Mouse (Mus musculus) limb, embryonic 11.5 days (tissue): ENCODE results near the gene Elmo1. TPM values are rescaled to one million over a fixed set of nuclear protein-coding genes. Genes with fewer than 3 reads are reported as not detected.

Experiments
- ATAC-seq: fragments of 200-750 bp; cut with Nextera tagmentation; 2 replicates; pipeline ENCODE4 v1.8.0; 2017; ENCODE audit warnings: low read depth; ENCODE audit not compliant: insufficient number of reproducible peaks, low FRiP score, low TSS enrichment
- DNase-seq: peaks from one replicate; pipeline ENCODE4 v3.0.0-alpha.2; 2015; ENCODE audit warnings: low spot score
- H3K27ac ChIP-seq: fragments of 300-500 bp; sonication (generic); replicated peaks from 2 replicates; pipeline ENCODE4 v1.5.1; 2014; ENCODE audit warnings: low read depth, mild to moderate bottlenecking, low read length
- H3K27me3 ChIP-seq: fragments of 300-500 bp; sonication (generic); 2 replicates; pipeline ENCODE4 v1.6.1; 2014; ENCODE audit warnings: mild to moderate bottlenecking, low read length, mixed read lengths; ENCODE audit not compliant: control insufficient read depth, insufficient read depth
- H3K36me3 ChIP-seq: fragments of 300-500 bp; sonication (generic); 2 replicates; pipeline ENCODE4 v1.6.1; 2014; ENCODE audit warnings: mild to moderate bottlenecking, low read length, moderate library complexity, mixed read lengths; ENCODE audit not compliant: control insufficient read depth, insufficient read depth
- H3K4me1 ChIP-seq: fragments of 300-500 bp; sonication (generic); 2 replicates; pipeline ENCODE4 v1.6.1; 2014; ENCODE audit warnings: low read length, mixed read lengths; ENCODE audit not compliant: control insufficient read depth, insufficient read depth
- H3K4me2 ChIP-seq: fragments of 300-500 bp; sonication (generic); 2 replicates; pipeline ENCODE4 v1.6.1; 2014; ENCODE audit warnings: low read depth, mild to moderate bottlenecking, moderate library complexity; ENCODE audit not compliant: severe bottlenecking
- H3K4me3 ChIP-seq: fragments of 300-500 bp; sonication (generic); 2 replicates; pipeline ENCODE4 v1.5.1; 2014; ENCODE audit warnings: low read depth, low read length
- H3K9ac ChIP-seq: fragments of 300-500 bp; sonication (generic); 2 replicates; pipeline ENCODE4 v1.6.1; 2014; ENCODE audit warnings: mild to moderate bottlenecking, low read length
- H3K9me3 ChIP-seq: fragments of 300-500 bp; sonication (generic); 2 replicates; pipeline ENCODE4 v1.6.1; 2016; ENCODE audit warnings: low read length; ENCODE audit not compliant: control insufficient read depth
- WGBS: fragments of 180-500 bp; shearing (Covaris S2); extraction: QIAGEN DNeasy Blood & Tissue Kit; methylation state at CpG from one replicate; pipeline ENCODE4 v1.1.7; 2014; 5-methylcytosine and 5-hydroxymethylcytosine counted together
- polyA plus RNA-seq: library from polyadenylated mRNA; unstranded; fragments of >200 nt; fragmentation: Nextera tagmentation; extraction: Ambion mirVana; gene quantifications from 2 replicates; pipeline ENCODE4 v1.2.1, GENCODE M21; 2014

Gene Elmo1
- 7.4 and 9.6 TPM in 2 replicates for polyA plus RNA-seq

GRCm38 (mm10) chr13:20090133-20090710 is at the start of gene Elmo1:
TSS of gene Elmo1 (plus strand) at chr13:20090596.
- H3K9ac ChIP-seq = peak within 1 kb of the TSS; percentile 72
- H3K27me3 ChIP-seq = peaks cover 8% of the 10 kb centered on the region; the same call in 1 of the 2 replicates
- peak within 1 kb of the TSS; percentile 78 for H3K4me3 ChIP-seq
- H3K9me3 ChIP-seq = no peaks in the 10 kb centered on the region
- H3K27ac ChIP-seq = 0 out of 2 replicates have a peak within 1 kb of the TSS, but pooled peaks have one; percentile 8
- under 1% methylated on average over 43 of the region's 49 CpGs for WGBS
- H3K36me3 ChIP-seq = no peaks in the 10 kb centered on the region
- ATAC-seq (peak; percentile 55), DNase-seq (peak; percentile 81)
- H3K4me2 ChIP-seq = peak within 1 kb of the TSS; percentile 94
- no peaks in the 10 kb centered on the region for H3K4me1 ChIP-seq

GRCm38 (mm10) chr13:20041169-20041830 is 49.1 kb upstream of the Elmo1 start:
- Histone ChIP-seq H3K9me3 (no peaks in the 10 kb centered on the region), H3K9ac (no peak overlapping the region), H3K4me3 (no peak overlapping the region), H3K36me3 (no peaks in the 10 kb centered on the region), H3K4me2 (no peak overlapping the region), H3K27me3 (no peaks in the 10 kb centered on the region), H3K4me1 (no peaks in the 10 kb centered on the region), H3K27ac (no peak overlapping the region)
- no peak for DNase-seq
- ATAC-seq = no peak
- WGBS = 50% methylated on average over 2 of the region's 2 CpGs

GRCm38 (mm10) chr13:20042856-20043255 is 47.5 kb upstream of the Elmo1 start:
- WGBS = 81% methylated on average over 2 of the region's 2 CpGs
- Histone ChIP-seq H3K9ac (no peak overlapping the region), H3K9me3 (no peaks in the 10 kb centered on the region), H3K4me3 (no peak overlapping the region), H3K4me2 (no peak overlapping the region), H3K4me1 (no peaks in the 10 kb centered on the region), H3K27ac (no peak overlapping the region), H3K27me3 (no peaks in the 10 kb centered on the region), H3K36me3 (no peaks in the 10 kb centered on the region)
- no peak for DNase-seq
- ATAC-seq = no peak

GRCm38 (mm10) chr13:20045350-20045749 is 45.0 kb upstream of the Elmo1 start:
- H3K4me3 ChIP-seq = no peak overlapping the region
- H3K27ac ChIP-seq = no peak overlapping the region
- H3K9me3 ChIP-seq = no peaks in the 10 kb centered on the region
- ATAC-seq = no peak
- WGBS = 89% methylated on average over 2 of the region's 2 CpGs
- H3K4me2 ChIP-seq = no peak overlapping the region
- DNase-seq = no peak
- no peak overlapping the region for H3K9ac ChIP-seq
- H3K36me3 ChIP-seq = no peaks in the 10 kb centered on the region
- no peaks in the 10 kb centered on the region for H3K27me3 ChIP-seq
- no peaks in the 10 kb centered on the region for H3K4me1 ChIP-seq

- no peak overlapping the region for H3K9ac ChIP-seq
- H3K9me3 ChIP-seq = no peaks in the 10 kb centered on the region
- no peak overlapping the region for H3K4me3 ChIP-seq
- DNase-seq = no peak
- H3K27me3 ChIP-seq = no peaks in the 10 kb centered on the region
- WGBS = 68% methylated on average over 5 of the region's 5 CpGs
- no peak for ATAC-seq
- H3K4me2 ChIP-seq = no peak overlapping the region
- no peak overlapping the region for H3K27ac ChIP-seq
- no peaks in the 10 kb centered on the region for H3K4me1 ChIP-seq
- no peaks in the 10 kb centered on the region for H3K36me3 ChIP-seq
Measured at GRCm38 (mm10) chr13:20045836-20046235, 44.6 kb upstream of the Elmo1 start.

- Histone ChIP-seq H3K27ac (no peak overlapping the region), H3K9me3 (no peaks in the 10 kb centered on the region), H3K9ac (no peak overlapping the region), H3K4me1 (no peaks in the 10 kb centered on the region), H3K4me2 (no peak overlapping the region), H3K4me3 (no peak overlapping the region), H3K36me3 (no peaks in the 10 kb centered on the region), H3K27me3 (no peaks in the 10 kb centered on the region)
- no peak for DNase-seq
- ATAC-seq = no peak
- WGBS = 72% methylated on average over 4 of the region's 4 CpGs
Measured at GRCm38 (mm10) chr13:20046406-20046805, 44.0 kb upstream of the Elmo1 start.

GRCm38 (mm10) chr13:20047926-20048836 is 42.2 kb upstream of the Elmo1 start:
- 70% methylated on average over 14 of the region's 14 CpGs for WGBS
- Histone ChIP-seq H3K4me3 (no peak overlapping the region), H3K4me2 (no peak overlapping the region), H3K4me1 (no peaks in the 10 kb centered on the region), H3K9ac (no peak overlapping the region), H3K27me3 (no peaks in the 10 kb centered on the region), H3K27ac (no peak overlapping the region), H3K9me3 (no peaks in the 10 kb centered on the region), H3K36me3 (no peaks in the 10 kb centered on the region)
- ATAC-seq = no peak
- no peak for DNase-seq

- 50% methylated on average over 2 of the region's 2 CpGs for WGBS
- Histone ChIP-seq H3K4me2 (no peak overlapping the region), H3K4me1 (no peaks in the 10 kb centered on the region), H3K27me3 (no peaks in the 10 kb centered on the region), H3K9me3 (no peaks in the 10 kb centered on the region), H3K36me3 (no peaks in the 10 kb centered on the region), H3K4me3 (no peak overlapping the region), H3K9ac (no peak overlapping the region), H3K27ac (no peak overlapping the region)
- no peak for ATAC-seq
- no peak for DNase-seq
Measured at GRCm38 (mm10) chr13:20048837-20049160, 41.6 kb upstream of the Elmo1 start.
